Mouse (Mus musculus): ENCODE results near the gene Olfr466. TPM values are rescaled to one million over a fixed set of nuclear protein-coding genes. Genes with fewer than 3 reads are reported as not detected.

Olfr466 gene
- polyA plus RNA-seq, 1 experiment = not detected

GRCm38 (mm10) chr13:65127063-65127847, 22.8 kb upstream of the Olfr466 start:
- Histone ChIP-seq H3K4me1 (ENCODE audit: control insufficient read depth, insufficient read depth, low read length) (no peaks in the 10 kb centered on the region), H3K4me3 (replicated peaks; ENCODE audit: insufficient read depth, low read depth, low read length) (no peak overlapping the region), H3K27me3 (ENCODE audit: control insufficient read depth, insufficient read depth, low read length) (no peaks in the 10 kb centered on the region), H3K27ac (ENCODE audit: insufficient read depth, low read length) (no peak overlapping the region)
- 63% methylated on average over 3 of the region's 3 CpGs for WGBS
- TF ChIP-seq POLR2A (IDR thresholded peaks at IDR 0.05; ENCODE audit: borderline replicate concordance, insufficient read depth, low read length) = no peak
- TF ChIP-seq CTCF (IDR thresholded peaks at IDR 0.05; ENCODE audit: borderline replicate concordance, insufficient read depth, low read depth, low read length) = no peak
- no peak for DNase-seq

GRCm38 (mm10) chr13:65137789-65138188, 12.3 kb upstream of the Olfr466 start, which contains the start of gene Olfr465-ps1:
Olfr465-ps1 (plus strand) TSS chr13:65138089.
- no peak within 1 kb of the TSS for H3K4me3 ChIP-seq (replicated peaks; ENCODE audit: insufficient read depth, low read depth, low read length)
- no peaks in the 10 kb centered on the region for H3K4me1 ChIP-seq (ENCODE audit: control insufficient read depth, insufficient read depth, low read length)
- WGBS = 47% methylated on average over 4 of the region's 4 CpGs
- no peak for DNase-seq
- no peak for TF ChIP-seq POLR2A (IDR thresholded peaks at IDR 0.05; ENCODE audit: borderline replicate concordance, insufficient read depth, low read length)
- TF ChIP-seq CTCF (IDR thresholded peaks at IDR 0.05; ENCODE audit: borderline replicate concordance, insufficient read depth, low read depth, low read length) = no peak
- H3K27me3 ChIP-seq (ENCODE audit: control insufficient read depth, insufficient read depth, low read length) = no peaks in the 10 kb centered on the region
- H3K27ac ChIP-seq (ENCODE audit: insufficient read depth, low read length) = no peak within 1 kb of the TSS

DNA sequence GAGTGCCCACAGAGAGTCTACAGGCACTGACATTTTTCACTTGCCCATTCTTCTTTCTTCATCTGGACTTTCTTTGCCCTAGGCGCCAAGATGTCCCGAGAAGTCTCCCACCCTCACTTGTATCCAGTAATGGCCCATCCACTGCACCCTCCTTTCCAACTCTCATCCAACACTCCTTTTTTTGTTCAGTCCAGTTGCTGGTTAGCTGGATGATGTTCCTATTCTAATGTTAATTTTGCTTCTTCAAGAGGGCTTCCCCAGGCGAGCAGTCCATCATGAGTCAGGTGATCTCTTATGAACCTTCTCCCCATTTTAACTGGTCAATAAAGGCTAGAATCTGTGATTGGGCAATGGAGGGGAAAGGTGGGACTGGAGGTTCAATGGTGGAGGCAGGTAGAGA, 24.1 kb downstream of the Olfr466 start:
- WGBS = 74% methylated on average over 3 of the region's 3 CpGs
- DNase-seq = no peak
- H3K4me3 ChIP-seq (replicated peaks; ENCODE audit: insufficient read depth, low read depth, low read length) = no peak overlapping the region
- H3K27me3 ChIP-seq (ENCODE audit: control insufficient read depth, insufficient read depth, low read length) = no peaks in the 10 kb centered on the region
- no peak for TF ChIP-seq POLR2A (IDR thresholded peaks at IDR 0.05; ENCODE audit: borderline replicate concordance, insufficient read depth, low read length)
- H3K4me1 ChIP-seq (ENCODE audit: control insufficient read depth, insufficient read depth, low read length) = no peaks in the 10 kb centered on the region
- no peak overlapping the region for H3K27ac ChIP-seq (ENCODE audit: insufficient read depth, low read length)

DNA sequence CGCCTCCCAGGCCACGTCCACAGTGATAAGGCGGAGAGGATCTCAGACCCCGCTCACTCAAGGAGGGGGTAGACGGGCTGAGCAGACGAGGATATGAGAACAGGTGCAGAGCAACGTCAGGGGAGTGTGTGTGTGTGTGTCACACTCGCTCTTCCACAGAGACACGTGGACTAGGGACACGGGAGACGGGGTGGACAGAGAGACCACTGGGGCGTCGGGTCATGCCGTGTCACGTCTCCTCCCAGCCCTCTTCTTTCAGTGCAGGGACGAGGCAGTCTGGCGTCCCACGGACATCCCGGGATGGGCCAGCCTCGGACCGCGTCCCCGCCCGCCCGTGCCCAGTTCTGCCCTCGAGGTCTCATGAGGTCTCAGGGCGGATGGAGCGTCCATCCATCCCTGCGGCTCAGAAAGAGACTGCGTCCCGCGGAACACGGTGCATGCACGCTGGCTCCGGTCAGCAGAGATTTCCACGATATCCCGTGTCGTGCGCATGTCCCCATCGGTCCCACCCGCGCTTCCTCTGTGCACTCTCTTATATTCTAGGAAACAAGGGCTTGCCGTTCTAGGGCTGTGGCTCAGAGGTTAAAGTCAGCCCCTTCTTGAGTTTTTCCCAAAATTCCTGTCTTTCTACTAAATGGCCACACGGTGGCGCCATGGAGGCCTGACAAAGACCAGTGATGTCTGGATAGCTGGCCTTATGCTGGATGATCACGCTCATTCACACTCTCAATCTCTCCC, 25.9 kb downstream of the Olfr466 start:
- DNase-seq = peak; percentile 0 to 11
- H3K4me3 ChIP-seq (replicated peaks; ENCODE audit: insufficient read depth, low read depth, low read length) = no peak overlapping the region
- no peaks in the 10 kb centered on the region for H3K27me3 ChIP-seq (ENCODE audit: control insufficient read depth, insufficient read depth, low read length)
- TF ChIP-seq CTCF (IDR thresholded peaks at IDR 0.05; ENCODE audit: borderline replicate concordance, insufficient read depth, low read depth, low read length) (peak; percentile 57; the same call in 1 of the 2 replicates), POLR2A (IDR thresholded peaks at IDR 0.05; ENCODE audit: borderline replicate concordance, insufficient read depth, low read length) (no peak)
- no peak overlapping the region for H3K27ac ChIP-seq (ENCODE audit: insufficient read depth, low read length)
- 22% methylated on average over 46 of the region's 46 CpGs for WGBS
- no peaks in the 10 kb centered on the region for H3K4me1 ChIP-seq (ENCODE audit: control insufficient read depth, insufficient read depth, low read length)

DNA sequence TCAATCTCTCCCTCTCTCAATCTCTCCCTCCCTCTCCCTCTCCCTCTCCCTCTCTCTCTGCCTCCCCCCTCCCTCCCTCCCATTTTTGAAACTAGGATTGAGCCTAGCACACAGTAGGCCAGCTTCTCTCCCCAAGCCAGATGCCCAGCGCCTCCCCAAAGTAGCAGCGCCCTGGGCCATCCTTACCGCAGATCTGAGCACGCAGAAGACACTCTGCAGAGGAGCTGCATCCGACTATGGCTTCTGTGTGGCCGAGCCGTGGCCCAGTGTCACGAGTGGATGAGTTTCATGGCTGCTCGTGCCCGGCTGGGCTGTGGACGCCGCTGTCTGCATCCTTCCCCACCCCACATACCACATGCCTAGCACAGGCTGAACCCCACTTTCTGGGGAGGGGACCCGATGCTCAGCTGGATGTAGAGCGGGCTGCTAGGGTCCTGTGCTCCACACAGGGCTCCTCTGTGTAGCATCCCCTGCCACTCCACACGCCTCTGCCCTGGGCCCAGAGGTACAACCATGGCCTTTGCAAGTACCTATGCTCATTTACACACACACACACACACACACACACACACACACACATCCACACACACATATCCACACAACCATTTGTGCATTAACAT, 26.5 kb downstream of the Olfr466 start:
- H3K4me3 ChIP-seq (replicated peaks; ENCODE audit: insufficient read depth, low read depth, low read length) = no peak overlapping the region
- no peak overlapping the region for H3K27ac ChIP-seq (ENCODE audit: insufficient read depth, low read length)
- WGBS = 56% methylated on average over 15 of the region's 15 CpGs
- H3K4me1 ChIP-seq (ENCODE audit: control insufficient read depth, insufficient read depth, low read length) = no peaks in the 10 kb centered on the region
- TF ChIP-seq POLR2A (IDR thresholded peaks at IDR 0.05; ENCODE audit: borderline replicate concordance, insufficient read depth, low read length) (no peak), CTCF (IDR thresholded peaks at IDR 0.05; ENCODE audit: borderline replicate concordance, insufficient read depth, low read depth, low read length) (no peak)
- no peak for DNase-seq
- no peaks in the 10 kb centered on the region for H3K27me3 ChIP-seq (ENCODE audit: control insufficient read depth, insufficient read depth, low read length)

- Histone ChIP-seq H3K27me3 (ENCODE audit: control insufficient read depth, insufficient read depth, low read length) (no peaks in the 10 kb centered on the region), H3K4me3 (replicated peaks; ENCODE audit: insufficient read depth, low read depth, low read length) (no peak overlapping the region), H3K4me1 (ENCODE audit: control insufficient read depth, insufficient read depth, low read length) (no peaks in the 10 kb centered on the region), H3K27ac (ENCODE audit: insufficient read depth, low read length) (no peak overlapping the region)
- 49% methylated on average over 1 of the region's 1 CpGs for WGBS
- DNase-seq = no peak
- TF ChIP-seq POLR2A (IDR thresholded peaks at IDR 0.05; ENCODE audit: borderline replicate concordance, insufficient read depth, low read length) (no peak), CTCF (IDR thresholded peaks at IDR 0.05; ENCODE audit: borderline replicate concordance, insufficient read depth, low read depth, low read length) (no peak)
Observed at GRCm38 (mm10) chr13:65200667-65201066, 50.6 kb downstream of the Olfr466 start.

Other genes with a start within 250 kb of the Olfr466 start
- gene Cntnap3, start 246.3 kb upstream of the Olfr466 start, polyA plus RNA-seq (2012; rRNA removed) = 0.11 and 0.28 TPM in 2 replicates
- not detected in 2 replicates for gene Spata31, start 232.8 kb upstream of the Olfr466 start, polyA plus RNA-seq (2012; rRNA removed)
- not detected in 2 replicates for gene Spata31d1c, start 117.2 kb upstream of the Olfr466 start, polyA plus RNA-seq (2012; rRNA removed)
- gene Prss47, start 97.5 kb upstream of the Olfr466 start, polyA plus RNA-seq (2012; rRNA removed) = not detected in 2 replicates
- gene Mfsd14b, start 37.3 kb upstream of the Olfr466 start, polyA plus RNA-seq (2012; rRNA removed) = 33.0 and 36.8 TPM in 2 replicates
- not detected in 2 replicates for gene Olfr465-ps1, start 12.2 kb upstream of the Olfr466 start, polyA plus RNA-seq (2012; rRNA removed)
- gene Nlrp4f, start 55.7 kb downstream of the Olfr466 start, polyA plus RNA-seq (2012; rRNA removed) = 0.16 and 0.23 TPM in 2 replicates
- 0.32 and 0.56 TPM in 2 replicates for gene Gm10775, start 109.3 kb downstream of the Olfr466 start, polyA plus RNA-seq (2012; rRNA removed)
- 39.6 and 40.5 TPM in 2 replicates for gene Zfp369, start 128.6 kb downstream of the Olfr466 start, polyA plus RNA-seq (2012; rRNA removed)

Data from cerebellum, adult 2 months (tissue).